Mouse (Mus musculus) adrenal gland (tissue): Measurements from ENCODE around the gene 1700029I15Rik.
"Not testable (repeated sequence)": the region's sequence is repeated elsewhere in the genome, so short reads cannot be mapped to it uniquely, and the experiment has no call there.

Source experiments
- intact Hi-C: fragments of 180-260 bp; cut with DNase I; formaldehyde crosslinking; loops from one replicate; pipeline ENCODE4 v1.15.1; 2025

1700029I15Rik gene

GRCm38 (mm10) chr2:92391116-92391515 is 8.8 kb downstream of the 1700029I15Rik start:
- intact Hi-C loops = no loop called here

- intact Hi-C loops = no loop called here
Measured at GRCm38 (mm10) chr2:92391703-92392317, 9.5 kb downstream of the 1700029I15Rik start.

- intact Hi-C loops = no loop called here
Measured at GRCm38 (mm10) chr2:92392318-92393264, 10.3 kb downstream of the 1700029I15Rik start.

- intact Hi-C loops = no loop called here
Measured at GRCm38 (mm10) chr2:92395535-92395934, 13.2 kb downstream of the 1700029I15Rik start.

- intact Hi-C loops = no loop called here
Measured at GRCm38 (mm10) chr2:92397436-92397835, 15.1 kb downstream of the 1700029I15Rik start.

GRCm38 (mm10) chr2:92399877-92400276 is 17.5 kb downstream of the 1700029I15Rik start:
- intact Hi-C loops = not testable (repeated sequence)

GRCm38 (mm10) chr2:92400682-92401081 is 18.3 kb downstream of the 1700029I15Rik start:
- intact Hi-C loops = no loop called here

GRCm38 (mm10) chr2:92401091-92401561 is 18.8 kb downstream of the 1700029I15Rik start, which contains the start of gene Mapk8ip1:
TSS of gene Mapk8ip1 (minus strand) at chr2:92401263.
- intact Hi-C loops = no loop called here

GRCm38 (mm10) chr2:92402591-92403326 is 20.4 kb downstream of the 1700029I15Rik start:
- intact Hi-C loops = no loop called here

GRCm38 (mm10) chr2:92403776-92404319 is 21.5 kb downstream of the 1700029I15Rik start:
- intact Hi-C loops = no loop called here

- intact Hi-C loops = no loop called here
Measured at GRCm38 (mm10) chr2:92404737-92405136, 22.4 kb downstream of the 1700029I15Rik start.

- intact Hi-C loops = no loop called here
Measured at GRCm38 (mm10) chr2:92405687-92406086, 23.3 kb downstream of the 1700029I15Rik start.

GRCm38 (mm10) chr2:92408309-92409045 is 26.1 kb downstream of the 1700029I15Rik start:
- intact Hi-C loops = no loop called here

GRCm38 (mm10) chr2:92411705-92412104 is 29.4 kb downstream of the 1700029I15Rik start:
- intact Hi-C loops = no loop called here

- intact Hi-C loops = loop anchor here (2.0 kb wide), 1 partner anchor 13 kb away; the partner anchor contains the start of gene Cry2
Measured at GRCm38 (mm10) chr2:92421723-92422387, 39.5 kb downstream of the 1700029I15Rik start.

- intact Hi-C loops = no loop called here
Measured at GRCm38 (mm10) chr2:92422388-92423135, 40.2 kb downstream of the 1700029I15Rik start.

GRCm38 (mm10) chr2:92423156-92423555 is 40.8 kb downstream of the 1700029I15Rik start:
- intact Hi-C loops = no loop called here

- intact Hi-C loops = no loop called here
Measured at GRCm38 (mm10) chr2:92423702-92424461, 41.5 kb downstream of the 1700029I15Rik start.
